Mouse (Mus musculus) forebrain, embryonic 10.5 days (tissue): ENCODE data around the gene Paqr4. TPM values are rescaled to one million over a fixed set of nuclear protein-coding genes. Genes with fewer than 3 reads are reported as not detected.
A peak's percentile ranks its signal among the peaks of the same experiment; 100 is the strongest.

Experiments
- DNase-seq: peaks from one replicate; pipeline ENCODE4 v3.0.0-alpha.2; 2017; ENCODE audit warnings: low spot score; ENCODE audit errors: extremely low spot score
- H3K27ac ChIP-seq: fragments of 300-500 bp; sonication (generic); 2 replicates; pipeline ENCODE4 v1.5.1; 2016; ENCODE audit warnings: mild to moderate bottlenecking
- H3K27me3 ChIP-seq: fragments of 300-500 bp; sonication (generic); 2 replicates; pipeline ENCODE4 v1.6.1; 2016; ENCODE audit warnings: mild to moderate bottlenecking; ENCODE audit not compliant: poor library complexity, severe bottlenecking
- H3K36me3 ChIP-seq: fragments of 300-500 bp; sonication (generic); replicated peaks from 2 replicates; pipeline ENCODE4 v1.6.1; 2016; ENCODE audit warnings: mild to moderate bottlenecking, moderate library complexity
- H3K4me1 ChIP-seq: fragments of 300-500 bp; sonication (generic); 2 replicates; pipeline ENCODE4 v1.6.1; 2016
- H3K4me3 ChIP-seq: fragments of 300-500 bp; sonication (generic); 2 replicates; pipeline ENCODE4 v1.5.1; 2016; ENCODE audit warnings: mild to moderate bottlenecking, moderate library complexity
- H3K9me3 ChIP-seq: fragments of 300-500 bp; sonication (generic); 2 replicates; pipeline ENCODE4 v1.6.1; 2016; ENCODE audit warnings: mild to moderate bottlenecking, moderate library complexity
- WGBS: fragments of 180-500 bp; shearing (Covaris S2); methylation state at CpG from one replicate; pipeline ENCODE4 v1.1.7; 2016; 5-methylcytosine and 5-hydroxymethylcytosine counted together
- polyA plus RNA-seq: library from polyadenylated mRNA; unstranded; fragments of >200 nt; fragmentation: Nextera tagmentation; extraction: Ambion mirVana; gene quantifications from 2 replicates; pipeline ENCODE4 v1.2.1, GENCODE M21; 2016

Paqr4 gene
- polyA plus RNA-seq, 1 experiment from 2014 or later = 23.9 TPM

DNA sequence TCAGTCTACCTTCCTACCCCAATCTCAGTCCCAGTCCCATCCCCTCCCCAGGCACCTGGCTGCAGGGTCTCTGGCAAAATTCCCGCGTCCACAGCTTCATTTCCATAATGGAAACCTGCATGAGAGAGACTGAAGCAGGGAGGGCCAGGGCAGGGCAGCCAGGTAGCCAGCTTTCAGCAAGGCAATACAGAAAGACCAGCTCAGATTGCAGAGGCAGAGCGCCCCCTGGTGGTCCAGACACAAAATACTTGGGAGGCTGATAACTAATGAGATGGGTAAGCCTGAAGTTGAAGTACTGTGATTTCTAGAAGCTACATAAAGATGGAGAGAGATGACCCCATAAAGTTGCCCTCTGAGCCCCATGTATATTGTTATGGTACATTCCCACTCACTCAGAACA is 34.5 kb downstream of the Paqr4 start:
- Histone ChIP-seq H3K4me3 (no peak overlapping the region), H3K9me3 (no peaks in the 10 kb centered on the region), H3K27me3 (peaks cover 34% of the 10 kb centered on the region), H3K36me3 (no peaks in the 10 kb centered on the region), H3K4me1 (peaks cover 9% of the 10 kb centered on the region; the same call in 1 of the 2 replicates), H3K27ac (no peak overlapping the region)
- 0% methylated on average over 3 of the region's 3 CpGs for WGBS
- DNase-seq = peak; percentile 83

DNA sequence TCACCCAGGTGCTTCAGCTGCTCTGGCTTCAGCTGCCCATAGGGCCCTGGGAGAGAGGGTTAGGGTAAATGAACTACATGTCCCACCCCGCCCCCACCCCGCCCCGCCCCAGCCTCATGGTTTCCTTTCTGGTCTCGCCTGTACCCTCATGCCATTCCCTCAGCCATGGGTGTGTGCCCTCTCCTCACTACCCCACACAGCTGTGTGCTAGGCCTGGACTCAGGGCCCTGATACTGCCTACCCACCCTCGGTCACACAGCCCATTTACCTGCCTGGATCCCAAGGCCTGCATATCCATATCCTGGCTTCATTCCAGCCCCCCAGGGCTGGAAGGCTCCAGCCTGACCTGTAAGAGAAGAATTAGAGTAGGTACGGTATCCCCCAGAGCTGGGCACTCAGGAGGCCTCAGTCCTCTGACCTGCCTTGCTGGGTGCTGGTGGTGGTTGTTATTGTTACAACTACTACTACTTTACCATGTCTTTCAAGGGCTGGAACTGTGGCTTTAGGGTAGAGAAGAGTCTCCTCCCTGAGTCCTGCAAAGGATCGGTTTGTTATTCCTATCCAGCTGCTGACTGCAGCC is 35.1 kb downstream of the Paqr4 start:
- WGBS = 74% methylated on average over 7 of the region's 7 CpGs
- Histone ChIP-seq H3K36me3 (no peaks in the 10 kb centered on the region), H3K27ac (no peak overlapping the region), H3K4me1 (peaks cover 9% of the 10 kb centered on the region; the same call in 1 of the 2 replicates), H3K27me3 (peaks cover 40% of the 10 kb centered on the region), H3K4me3 (no peak overlapping the region), H3K9me3 (no peaks in the 10 kb centered on the region)
- no peak for DNase-seq

DNA sequence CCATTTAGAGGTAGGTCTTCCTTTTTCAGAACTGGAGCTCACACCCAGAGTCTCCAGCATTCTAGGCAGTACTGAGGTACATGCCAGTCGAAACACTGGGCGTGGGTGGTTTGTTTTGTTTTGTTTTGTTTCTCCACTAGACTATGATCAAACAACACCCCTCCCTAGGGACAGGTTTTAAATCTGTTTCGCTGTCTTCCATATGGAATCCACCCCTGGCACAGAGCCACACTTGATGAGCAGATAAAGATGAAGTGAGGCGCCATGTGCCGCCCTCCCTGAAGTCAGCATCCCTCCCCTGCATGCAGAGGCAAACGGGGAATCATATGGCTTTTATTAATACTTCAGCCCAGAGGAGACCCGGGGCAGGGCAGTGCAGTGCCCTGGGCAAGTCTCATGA is 35.9 kb downstream of the Paqr4 start:
- Histone ChIP-seq H3K27me3 (peaks cover 44% of the 10 kb centered on the region), H3K27ac (no peak overlapping the region), H3K4me3 (no peak overlapping the region), H3K36me3 (no peaks in the 10 kb centered on the region), H3K9me3 (no peaks in the 10 kb centered on the region), H3K4me1 (peaks cover 13% of the 10 kb centered on the region)
- 65% methylated on average over 7 of the region's 7 CpGs for WGBS
- DNase-seq = no peak

DNA sequence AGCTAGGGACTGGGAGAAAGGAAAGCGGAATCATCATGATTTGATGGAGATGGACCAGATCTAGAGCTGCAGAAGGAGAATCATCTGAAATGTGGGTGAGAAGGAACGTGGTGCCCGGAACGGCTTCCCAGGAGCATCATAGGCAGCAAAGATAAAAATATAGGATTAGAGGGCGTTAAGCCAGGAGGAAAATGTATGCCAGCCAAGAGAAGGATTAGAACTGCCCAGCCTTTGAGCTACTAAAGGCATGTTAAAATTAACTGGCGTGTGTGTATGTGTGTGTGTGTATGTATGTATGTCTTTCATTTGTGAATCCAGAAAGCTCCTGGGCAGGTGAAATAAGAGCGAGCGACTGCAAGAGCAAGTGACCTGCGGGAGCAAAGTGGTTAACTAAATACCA is 37.4 kb downstream of the Paqr4 start:
- Histone ChIP-seq H3K36me3 (no peaks in the 10 kb centered on the region), H3K4me1 (peaks cover 25% of the 10 kb centered on the region), H3K27me3 (peaks cover 55% of the 10 kb centered on the region), H3K27ac (no peak overlapping the region), H3K4me3 (no peak overlapping the region), H3K9me3 (no peaks in the 10 kb centered on the region)
- DNase-seq = no peak
- 83% methylated on average over 9 of the region's 9 CpGs for WGBS

DNA sequence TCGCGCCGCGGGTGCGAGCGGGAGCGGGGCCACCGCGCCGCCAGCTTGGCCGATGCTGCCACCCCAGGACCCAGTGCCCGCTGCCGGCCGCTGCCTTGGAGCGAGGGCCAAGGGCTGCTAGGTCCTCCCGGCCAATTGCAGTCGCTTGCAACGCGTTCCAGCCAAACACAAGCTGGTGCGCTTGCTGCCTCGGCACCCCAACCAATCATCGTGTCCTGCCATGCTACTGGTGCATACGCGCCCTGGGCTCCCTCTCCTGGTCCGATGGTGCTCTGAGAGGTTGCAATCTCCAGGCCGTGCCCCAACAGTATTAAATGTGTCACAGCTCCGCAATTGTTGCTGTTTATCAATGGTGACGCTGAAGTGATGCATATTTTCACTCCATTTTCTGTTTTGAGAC is 40.6 kb downstream of the Paqr4 start:
- 0% methylated on average over 25 of the region's 28 CpGs for WGBS
- Histone ChIP-seq H3K4me3 (peak overlapping the region; percentile 77), H3K9me3 (no peaks in the 10 kb centered on the region), H3K4me1 (peaks cover 31% of the 10 kb centered on the region), H3K36me3 (no peaks in the 10 kb centered on the region), H3K27ac (peak overlapping the region; percentile 51; the same call in 1 of the 2 replicates), H3K27me3 (peaks cover 71% of the 10 kb centered on the region)
- DNase-seq = peak; percentile 87

DNA sequence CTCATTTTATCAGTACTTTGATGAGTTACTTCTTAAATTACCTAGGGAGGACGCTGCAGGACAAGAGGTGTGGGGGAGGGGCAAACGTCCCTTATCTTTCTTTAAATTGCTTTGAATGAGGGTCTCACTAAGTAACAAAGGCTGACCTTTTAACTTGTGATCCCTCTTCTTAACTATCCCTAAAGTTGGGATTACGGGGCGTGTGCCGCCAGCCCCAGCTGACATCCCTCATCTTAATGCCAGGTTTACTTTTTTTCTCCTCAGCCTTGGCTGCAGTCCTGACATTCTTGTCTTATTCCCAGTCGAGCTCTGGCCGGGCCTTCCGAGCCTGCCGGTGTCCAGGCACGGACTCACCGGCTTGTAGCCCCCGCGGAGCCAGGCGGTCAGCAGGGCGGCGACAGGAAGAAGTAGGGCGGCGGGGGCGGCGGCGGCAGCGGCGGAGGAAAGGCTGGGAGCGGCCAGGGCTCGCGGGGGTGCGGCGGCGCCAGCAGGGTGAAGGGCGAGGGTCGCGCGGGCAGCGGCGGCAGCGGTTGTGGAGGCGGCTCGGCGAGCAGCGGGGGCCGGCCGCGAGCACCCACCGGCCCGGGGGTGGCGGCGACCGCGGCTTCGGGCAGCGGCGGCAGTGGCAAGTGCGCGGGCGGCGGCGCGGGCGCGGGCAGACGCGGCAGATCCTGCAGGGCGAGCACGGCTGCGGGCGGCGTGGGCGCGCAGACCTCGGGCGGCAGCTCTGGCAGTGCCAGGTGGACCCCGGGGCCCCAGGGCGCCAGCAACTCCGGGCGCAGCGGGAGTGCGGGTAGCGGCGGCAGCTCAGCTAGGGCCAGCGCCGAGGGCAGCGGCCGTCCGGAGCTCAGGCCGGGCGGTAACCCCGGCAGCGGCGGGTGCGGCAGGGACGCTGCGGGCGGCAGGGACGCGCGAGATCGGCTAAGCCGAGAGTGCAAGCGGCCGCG is 41.3 kb downstream of the Paqr4 start:
- Histone ChIP-seq H3K9me3 (no peaks in the 10 kb centered on the region), H3K4me3 (peak overlapping the region; percentile 77), H3K27ac (peak overlapping the region; percentile 51; the same call in 1 of the 2 replicates), H3K4me1 (peaks cover 32% of the 10 kb centered on the region), H3K27me3 (peaks cover 68% of the 10 kb centered on the region), H3K36me3 (no peaks in the 10 kb centered on the region)
- no peak for DNase-seq
- under 1% methylated on average over 88 of the region's 101 CpGs for WGBS

DNA sequence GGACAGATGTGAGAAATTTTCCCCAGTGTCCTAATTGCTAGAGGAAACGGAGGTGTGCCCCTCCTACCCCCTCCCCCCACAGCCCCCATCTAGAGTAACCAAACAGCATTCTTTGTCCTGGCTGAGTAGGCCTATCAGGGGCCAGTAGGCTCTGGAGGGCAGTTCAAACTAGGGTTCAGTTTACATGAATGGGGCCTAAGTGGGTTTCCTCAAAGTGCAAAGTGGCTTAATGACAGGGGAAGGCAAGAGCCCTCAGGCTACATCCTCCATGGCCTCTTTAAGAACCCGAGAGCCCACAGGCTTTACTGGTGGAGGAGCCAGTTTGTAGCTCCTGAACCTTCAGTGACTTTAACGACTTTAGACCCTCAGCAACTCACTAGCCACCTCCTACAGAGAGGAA is 44.9 kb downstream of the Paqr4 start:
- Histone ChIP-seq H3K4me1 (peaks cover 32% of the 10 kb centered on the region), H3K4me3 (no peak overlapping the region), H3K27me3 (peaks cover 46% of the 10 kb centered on the region), H3K27ac (no peak overlapping the region), H3K36me3 (no peaks in the 10 kb centered on the region), H3K9me3 (no peaks in the 10 kb centered on the region)
- WGBS = 5% methylated on average over 3 of the region's 3 CpGs
- no peak for DNase-seq

DNA sequence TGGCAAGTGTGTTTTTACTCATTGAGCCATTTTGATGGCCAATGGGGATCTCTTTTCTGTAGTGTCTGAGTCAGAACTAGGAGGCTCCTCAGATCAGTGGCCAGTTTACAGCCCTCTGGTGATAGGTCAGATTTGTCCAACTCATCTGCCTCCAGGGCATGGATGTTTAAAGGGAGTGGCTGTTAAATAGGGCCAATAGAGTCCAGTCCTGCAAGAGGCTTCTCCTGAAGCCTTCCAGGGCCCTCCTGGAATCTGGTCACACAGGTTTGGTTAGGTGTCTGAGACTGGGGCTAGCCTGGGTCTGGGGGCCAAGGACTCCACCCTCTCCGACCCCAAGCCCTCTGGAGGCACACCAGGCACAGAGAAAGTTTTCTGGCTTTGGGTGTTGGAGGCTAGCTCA is 46.2 kb downstream of the Paqr4 start:
- Histone ChIP-seq H3K9me3 (no peaks in the 10 kb centered on the region), H3K27ac (no peak overlapping the region), H3K36me3 (no peaks in the 10 kb centered on the region), H3K4me1 (peaks cover 23% of the 10 kb centered on the region), H3K4me3 (no peak overlapping the region), H3K27me3 (peaks cover 33% of the 10 kb centered on the region)
- 85% methylated on average over 1 of the region's 1 CpGs for WGBS
- no peak for DNase-seq

Other genes with a start within 250 kb of the Paqr4 start
- 27.6 and 29.9 TPM in 2 replicates for gene Zfp213, start 176.6 kb downstream of the Paqr4 start, polyA plus RNA-seq
- 22.1 and 22.2 TPM in 2 replicates for gene Zfp13, start 141.4 kb downstream of the Paqr4 start, polyA plus RNA-seq
- 0.42 and 0.65 TPM in 2 replicates for gene Zscan10, start 140.0 kb downstream of the Paqr4 start, polyA plus RNA-seq
- 0.77 and 0.84 TPM in 2 replicates for gene Mmp25, start 95.6 kb downstream of the Paqr4 start, polyA plus RNA-seq
- gene Bicdl2, start 80.4 kb downstream of the Paqr4 start, polyA plus RNA-seq = 0.27 and 0.37 TPM in 2 replicates
- gene Hcfc1r1, start 67.3 kb downstream of the Paqr4 start, polyA plus RNA-seq = 28.0 and 29.0 TPM in 2 replicates
- gene Thoc6, start 67.0 kb downstream of the Paqr4 start, polyA plus RNA-seq = 77.8 and 78.8 TPM in 2 replicates
- 3.9 and 4.6 TPM in 2 replicates for gene Tnfrsf12a, start 63.4 kb downstream of the Paqr4 start, polyA plus RNA-seq
- 28.5 and 32.8 TPM in 2 replicates for gene Cldn6, start 61.6 kb downstream of the Paqr4 start, polyA plus RNA-seq
- 7.4 and 10.1 TPM in 2 replicates for gene Cldn9, start 56.8 kb downstream of the Paqr4 start, polyA plus RNA-seq
- gene 1520401A03Rik, start 18.1 kb downstream of the Paqr4 start, polyA plus RNA-seq = 0.06 TPM in 1 of 2 replicates, not detected in the other
- gene Pkmyt1, start 14.5 kb downstream of the Paqr4 start, polyA plus RNA-seq = 63.3 and 64.5 TPM in 2 replicates
- 1.5 and 2.9 TPM in 2 replicates for gene Kremen2, start 5.0 kb upstream of the Paqr4 start, polyA plus RNA-seq
- gene Flywch1, start 30.7 kb upstream of the Paqr4 start, polyA plus RNA-seq = 190 and 197 TPM in 2 replicates
- gene Flywch2, start 45.2 kb upstream of the Paqr4 start, polyA plus RNA-seq = 23.8 and 25.0 TPM in 2 replicates
- 482 and 518 TPM in 2 replicates for gene Srrm2, start 49.7 kb upstream of the Paqr4 start, polyA plus RNA-seq
- gene Elob, start 88.3 kb upstream of the Paqr4 start, polyA plus RNA-seq = 1,030 and 1,081 TPM in 2 replicates
- 0.49 TPM in 1 of 2 replicates, not detected in the other for gene Prss33, start 95.2 kb upstream of the Paqr4 start, polyA plus RNA-seq
- not detected in 2 replicates for gene Prss32, start 103.0 kb upstream of the Paqr4 start, polyA plus RNA-seq
- gene Prss41, start 103.3 kb upstream of the Paqr4 start, polyA plus RNA-seq = 4.5 and 5.4 TPM in 2 replicates
- gene Prss21, start 127.2 kb upstream of the Paqr4 start, polyA plus RNA-seq = not detected in 2 replicates
- not detected in 2 replicates for gene Dcpp1, start 140.0 kb upstream of the Paqr4 start, polyA plus RNA-seq
- gene Dcpp2, start 140.0 kb upstream of the Paqr4 start, polyA plus RNA-seq = not detected in 2 replicates
- gene Dcpp3, start 176.6 kb upstream of the Paqr4 start, polyA plus RNA-seq = not detected in 2 replicates
- not detected in 2 replicates for gene Sbp, start 200.8 kb upstream of the Paqr4 start, polyA plus RNA-seq
- not detected in 2 replicates for gene Sbpl, start 214.4 kb upstream of the Paqr4 start, polyA plus RNA-seq
- gene Prss30, start 239.7 kb upstream of the Paqr4 start, polyA plus RNA-seq = not detected in 2 replicates